Mouse (Mus musculus) kidney, postnatal 0 days (tissue): ENCODE data around the gene Duxbl1. TPM values are rescaled to one million over a fixed set of nuclear protein-coding genes. Genes with fewer than 3 reads are reported as not detected.
"Not testable (repeated sequence)": the region's sequence is repeated elsewhere in the genome, so short reads cannot be mapped to it uniquely, and the experiment has no call there.

Experiments used
- ATAC-seq: fragments of 200-750 bp; cut with Nextera tagmentation; replicated peaks from 2 replicates; pipeline ENCODE4 v1.8.0; 2017; ENCODE audit warnings: low read depth, moderate number of reproducible peaks, moderate TSS enrichment, moderate library complexity; ENCODE audit not compliant: low FRiP score
- DNase-seq: peaks from one replicate; pipeline ENCODE4 v3.0.0-alpha.2; 2016; ENCODE audit warnings: low spot score
- H3K27ac ChIP-seq: fragments of 300-500 bp; sonication (generic); 2 replicates; pipeline ENCODE4 v1.5.1; 2014; ENCODE audit warnings: mild to moderate bottlenecking
- H3K27me3 ChIP-seq: fragments of 300-500 bp; sonication (generic); 2 replicates; pipeline ENCODE4 v1.6.1; 2014; ENCODE audit warnings: low read length, mixed read lengths; ENCODE audit not compliant: insufficient read depth
- H3K36me3 ChIP-seq: fragments of 300-500 bp; sonication (generic); 2 replicates; pipeline ENCODE4 v1.6.1; 2014; ENCODE audit warnings: low read length, mixed read lengths; ENCODE audit not compliant: insufficient read depth
- H3K4me1 ChIP-seq: fragments of 300-500 bp; sonication (generic); replicated peaks from 2 replicates; pipeline ENCODE4 v1.6.1; 2014; ENCODE audit warnings: antibody characterized with exemption, low read length, mixed read lengths; ENCODE audit not compliant: insufficient read depth
- H3K4me2 ChIP-seq: fragments of 300-500 bp; sonication (generic); 2 replicates; pipeline ENCODE4 v1.6.1; 2014; ENCODE audit warnings: mild to moderate bottlenecking, low read length, moderate library complexity, mixed read lengths
- H3K4me3 ChIP-seq: fragments of 300-500 bp; sonication (generic); replicated peaks from 2 replicates; pipeline ENCODE4 v1.5.1; 2014; ENCODE audit warnings: low read depth, low read length
- H3K9ac ChIP-seq: fragments of 300-500 bp; sonication (generic); 2 replicates; pipeline ENCODE4 v1.6.1; 2014; ENCODE audit warnings: low read depth, low read length
- H3K9me3 ChIP-seq: fragments of 300-500 bp; sonication (generic); replicated peaks from 2 replicates; pipeline ENCODE4 v1.6.1; 2016; ENCODE audit warnings: low read length, inconsistent platforms, mixed read lengths
- WGBS: fragments of 180-500 bp; shearing (Covaris S2); extraction: QIAGEN DNeasy Blood & Tissue Kit; methylation state at CpG from one replicate; pipeline ENCODE4 v1.1.7; 2014; 5-methylcytosine and 5-hydroxymethylcytosine counted together
- polyA plus RNA-seq: library from polyadenylated mRNA; unstranded; fragments of >200 nt; fragmentation: Nextera tagmentation; extraction: Ambion mirVana; gene quantifications from 2 replicates; pipeline ENCODE4 v1.2.1, GENCODE M21; 2015

The Duxbl1 gene
- polyA plus RNA-seq, 1 experiment from 2014 or later: 1.7 TPM

GRCm38 (mm10) chr14:26021555-26021954, 43.2 kb downstream of the Duxbl1 start:
- H3K36me3 ChIP-seq, H3K27me3 ChIP-seq, H3K27ac ChIP-seq, H3K4me2 ChIP-seq, H3K4me1 ChIP-seq, ATAC-seq, DNase-seq, H3K9me3 ChIP-seq, H3K9ac ChIP-seq, H3K4me3 ChIP-seq: not testable (repeated sequence)
- WGBS: no CpG with 5 or more reads among the region's 9 CpGs

- not testable (repeated sequence) for H3K9ac ChIP-seq, H3K36me3 ChIP-seq, H3K4me2 ChIP-seq, ATAC-seq, H3K4me1 ChIP-seq, H3K4me3 ChIP-seq, H3K9me3 ChIP-seq, DNase-seq, H3K27ac ChIP-seq, H3K27me3 ChIP-seq
- no CpG with 5 or more reads among the region's 6 CpGs for WGBS
These were observed 44.5 kb downstream of the Duxbl1 start for GRCm38 (mm10) chr14:26022831-26023230.

GRCm38 (mm10) chr14:26025653-26026052, 47.3 kb downstream of the Duxbl1 start:
- no CpG with 5 or more reads among the region's 12 CpGs for WGBS
- not testable (repeated sequence) for ATAC-seq, H3K4me2 ChIP-seq, H3K27ac ChIP-seq, H3K4me1 ChIP-seq, H3K9ac ChIP-seq, H3K36me3 ChIP-seq, H3K4me3 ChIP-seq, H3K27me3 ChIP-seq, DNase-seq, H3K9me3 ChIP-seq

- not testable (repeated sequence) for H3K36me3 ChIP-seq, H3K4me2 ChIP-seq, H3K27me3 ChIP-seq, H3K4me1 ChIP-seq, DNase-seq, H3K9ac ChIP-seq, ATAC-seq, H3K9me3 ChIP-seq, H3K27ac ChIP-seq, H3K4me3 ChIP-seq
- no CpG with 5 or more reads among the region's 3 CpGs for WGBS
These were observed 56.0 kb downstream of the Duxbl1 start for GRCm38 (mm10) chr14:26034364-26034763.

GRCm38 (mm10) chr14:26035439-26035838, 57.1 kb downstream of the Duxbl1 start:
- H3K27me3 ChIP-seq, H3K4me3 ChIP-seq, H3K27ac ChIP-seq, H3K4me2 ChIP-seq, DNase-seq, H3K9me3 ChIP-seq, H3K9ac ChIP-seq, H3K4me1 ChIP-seq, ATAC-seq, H3K36me3 ChIP-seq: not testable (repeated sequence)
- no CpG with 5 or more reads among the region's 6 CpGs for WGBS

Other genes starting within 250 kb of the Duxbl1 start
- 15.7 and 15.9 TPM in 2 replicates for gene Zcchc24, start 209.5 kb upstream of the Duxbl1 start, polyA plus RNA-seq
- 83.7 and 95.6 TPM in 2 replicates for gene Anxa11, start 136.4 kb upstream of the Duxbl1 start, polyA plus RNA-seq
- gene Plac9a, start 75.5 kb upstream of the Duxbl1 start, polyA plus RNA-seq: 1.6 and 1.7 TPM in 2 replicates
- 4.0 and 5.4 TPM in 2 replicates for gene Tmem254a, start 50.9 kb upstream of the Duxbl1 start, polyA plus RNA-seq
- not detected in 2 replicates for gene Cphx1, start 40.3 kb upstream of the Duxbl1 start, polyA plus RNA-seq
- 58.2 and 63.5 TPM in 2 replicates for gene Gm9780, start 64.1 kb downstream of the Duxbl1 start, polyA plus RNA-seq
- 68.1 and 76.8 TPM in 2 replicates for gene Tmem254c, start 88.8 kb downstream of the Duxbl1 start, polyA plus RNA-seq
- gene Cphx2, start 102.9 kb downstream of the Duxbl1 start, polyA plus RNA-seq: not detected in 2 replicates
- 0.42 and 0.46 TPM in 2 replicates for gene Cphx3, start 103.7 kb downstream of the Duxbl1 start, polyA plus RNA-seq
- not detected in 2 replicates for gene Duxbl2, start 139.8 kb downstream of the Duxbl1 start, polyA plus RNA-seq
- gene Plac9b, start 203.9 kb downstream of the Duxbl1 start, polyA plus RNA-seq: 61.2 and 68.2 TPM in 2 replicates
- 49.9 and 53.6 TPM in 2 replicates for gene Tmem254b, start 228.5 kb downstream of the Duxbl1 start, polyA plus RNA-seq